Mouse (Mus musculus): ENCODE data around the gene Nrf1. TPM values are rescaled to one million over a fixed set of nuclear protein-coding genes. Genes with fewer than 3 reads are reported as not detected.

Nrf1 gene
- polyA plus RNA-seq, 1 experiment from 2014 or later = 29.9 TPM

- H3K4me3 ChIP-seq (replicated peaks) = no peak overlapping the region
- WGBS = 19% methylated on average over 10 of the region's 10 CpGs
- H3K36me3 ChIP-seq = no peaks in the 10 kb centered on the region
- peaks cover 93% of the 10 kb centered on the region for H3K27me3 ChIP-seq (replicated peaks)
- peaks cover 39% of the 10 kb centered on the region for H3K4me1 ChIP-seq
- H3K9ac ChIP-seq (replicated peaks) = no peak overlapping the region
- no peaks in the 10 kb centered on the region for H3K9me3 ChIP-seq (replicated peaks)
- no peak for ATAC-seq (ENCODE audit: low FRiP score)
- H3K27ac ChIP-seq (replicated peaks) = no peak overlapping the region
- no peak overlapping the region for H3K4me2 ChIP-seq
Measured at GRCm38 (mm10) chr6:30171967-30172366, 124.2 kb downstream of the Nrf1 start.

- H3K9ac ChIP-seq (replicated peaks) = no peak overlapping the region
- H3K4me3 ChIP-seq (replicated peaks) = peak overlapping the region; percentile 22; the same call in 1 of the 2 replicates
Measured at GRCm38 (mm10) chr6:30172441-30172819, 124.6 kb downstream of the Nrf1 start.

GRCm38 (mm10) chr6:30172820-30173550 is 125.2 kb downstream of the Nrf1 start:
- Histone ChIP-seq H3K9ac (replicated peaks) (no peak overlapping the region), H3K4me1 (peaks cover 40% of the 10 kb centered on the region), H3K27ac (replicated peaks) (no peak overlapping the region), H3K36me3 (no peaks in the 10 kb centered on the region), H3K27me3 (replicated peaks) (peaks cover 94% of the 10 kb centered on the region), H3K4me2 (peak overlapping the region; percentile 36), H3K9me3 (replicated peaks) (no peaks in the 10 kb centered on the region), H3K4me3 (replicated peaks) (peak overlapping the region; percentile 22)
- 2% methylated on average over 44 of the region's 44 CpGs for WGBS
- ATAC-seq (ENCODE audit: low FRiP score) = no peak

More at GRCm38 (mm10) chr6:30172441-30172819, 124.6 kb downstream of the Nrf1 start:
- no peak for ATAC-seq (ENCODE audit: low FRiP score)
- Histone ChIP-seq H3K36me3 (no peaks in the 10 kb centered on the region), H3K27me3 (replicated peaks) (peaks cover 97% of the 10 kb centered on the region), H3K4me1 (peaks cover 39% of the 10 kb centered on the region), H3K9me3 (replicated peaks) (no peaks in the 10 kb centered on the region), H3K27ac (replicated peaks) (no peak overlapping the region), H3K4me2 (no peak overlapping the region)
- 13% methylated on average over 8 of the region's 8 CpGs for WGBS

GRCm38 (mm10) chr6:30173551-30174460 is 126.0 kb downstream of the Nrf1 start:
- peaks cover 44% of the 10 kb centered on the region for H3K4me1 ChIP-seq
- H3K4me2 ChIP-seq = peak overlapping the region; percentile 36
- peak overlapping the region; percentile 22 for H3K4me3 ChIP-seq (replicated peaks)
- H3K9ac ChIP-seq (replicated peaks) = no peak overlapping the region
- 1% methylated on average over 77 of the region's 80 CpGs for WGBS
- peak; percentile 16; the same call in 1 of the 2 replicates for ATAC-seq (ENCODE audit: low FRiP score)
- no peaks in the 10 kb centered on the region for H3K9me3 ChIP-seq (replicated peaks)
- no peaks in the 10 kb centered on the region for H3K36me3 ChIP-seq
- no peak overlapping the region for H3K27ac ChIP-seq (replicated peaks)
- peaks cover 95% of the 10 kb centered on the region for H3K27me3 ChIP-seq (replicated peaks)

- peak overlapping the region; percentile 22 for H3K4me3 ChIP-seq (replicated peaks)
- H3K27ac ChIP-seq (replicated peaks) = no peak overlapping the region
- no peak overlapping the region for H3K9ac ChIP-seq (replicated peaks)
- WGBS = 3% methylated on average over 33 of the region's 33 CpGs
- ATAC-seq (ENCODE audit: low FRiP score) = no peak; the same call in 1 of the 2 replicates
- H3K27me3 ChIP-seq (replicated peaks) = peaks cover 94% of the 10 kb centered on the region
- peaks cover 47% of the 10 kb centered on the region for H3K4me1 ChIP-seq
- H3K4me2 ChIP-seq = peak overlapping the region; percentile 36
- no peaks in the 10 kb centered on the region for H3K9me3 ChIP-seq (replicated peaks)
- H3K36me3 ChIP-seq = no peaks in the 10 kb centered on the region
Measured at GRCm38 (mm10) chr6:30174461-30175224, 126.9 kb downstream of the Nrf1 start.

GRCm38 (mm10) chr6:30175225-30175917 is 127.6 kb downstream of the Nrf1 start:
- no peak overlapping the region for H3K27ac ChIP-seq (replicated peaks)
- H3K9me3 ChIP-seq (replicated peaks) = no peaks in the 10 kb centered on the region
- peak overlapping the region; percentile 36 for H3K4me2 ChIP-seq
- peak overlapping the region; percentile 22; the same call in 1 of the 2 replicates for H3K4me3 ChIP-seq (replicated peaks)
- no peak overlapping the region for H3K9ac ChIP-seq (replicated peaks)
- under 1% methylated on average over 44 of the region's 45 CpGs for WGBS
- no peaks in the 10 kb centered on the region for H3K36me3 ChIP-seq
- peaks cover 94% of the 10 kb centered on the region for H3K27me3 ChIP-seq (replicated peaks)
- no peak for ATAC-seq (ENCODE audit: low FRiP score)
- peaks cover 48% of the 10 kb centered on the region for H3K4me1 ChIP-seq

GRCm38 (mm10) chr6:30175918-30176421 is 128.2 kb downstream of the Nrf1 start:
- 1% methylated on average over 28 of the region's 28 CpGs for WGBS
- H3K4me1 ChIP-seq = peaks cover 48% of the 10 kb centered on the region
- no peak for ATAC-seq (ENCODE audit: low FRiP score)
- peak overlapping the region; percentile 36 for H3K4me2 ChIP-seq
- H3K27me3 ChIP-seq (replicated peaks) = peaks cover 94% of the 10 kb centered on the region
- H3K4me3 ChIP-seq (replicated peaks) = peak overlapping the region; percentile 22; the same call in 1 of the 2 replicates
- no peak overlapping the region for H3K27ac ChIP-seq (replicated peaks)
- H3K9ac ChIP-seq (replicated peaks) = no peak overlapping the region
- H3K36me3 ChIP-seq = no peaks in the 10 kb centered on the region
- H3K9me3 ChIP-seq (replicated peaks) = no peaks in the 10 kb centered on the region

GRCm38 (mm10) chr6:30176496-30176895 is 128.7 kb downstream of the Nrf1 start:
- peaks cover 94% of the 10 kb centered on the region for H3K27me3 ChIP-seq (replicated peaks)
- no peaks in the 10 kb centered on the region for H3K36me3 ChIP-seq
- H3K4me3 ChIP-seq (replicated peaks) = no peak overlapping the region
- 3% methylated on average over 12 of the region's 12 CpGs for WGBS
- no peak overlapping the region for H3K9ac ChIP-seq (replicated peaks)
- ATAC-seq (ENCODE audit: low FRiP score) = no peak
- 0 out of 2 replicates have a peak overlapping the region, but pooled peaks have one; percentile 36 for H3K4me2 ChIP-seq
- H3K4me1 ChIP-seq = peaks cover 48% of the 10 kb centered on the region
- no peaks in the 10 kb centered on the region for H3K9me3 ChIP-seq (replicated peaks)
- H3K27ac ChIP-seq (replicated peaks) = no peak overlapping the region

GRCm38 (mm10) chr6:30177305-30177704 is 129.5 kb downstream of the Nrf1 start:
- peaks cover 48% of the 10 kb centered on the region for H3K4me1 ChIP-seq
- no peak overlapping the region for H3K4me2 ChIP-seq
- H3K9ac ChIP-seq (replicated peaks) = no peak overlapping the region
- no peak overlapping the region for H3K4me3 ChIP-seq (replicated peaks)
- H3K27ac ChIP-seq (replicated peaks) = no peak overlapping the region
- H3K27me3 ChIP-seq (replicated peaks) = peaks cover 93% of the 10 kb centered on the region
- no peak for ATAC-seq (ENCODE audit: low FRiP score)
- H3K9me3 ChIP-seq (replicated peaks) = no peaks in the 10 kb centered on the region
- H3K36me3 ChIP-seq = no peaks in the 10 kb centered on the region
- 1% methylated on average over 14 of the region's 14 CpGs for WGBS

GRCm38 (mm10) chr6:30178023-30178639 is 130.3 kb downstream of the Nrf1 start:
- no peak overlapping the region for H3K4me2 ChIP-seq
- H3K9ac ChIP-seq (replicated peaks) = no peak overlapping the region
- no peaks in the 10 kb centered on the region for H3K36me3 ChIP-seq
- H3K9me3 ChIP-seq (replicated peaks) = no peaks in the 10 kb centered on the region
- H3K4me3 ChIP-seq (replicated peaks) = no peak overlapping the region
- H3K27ac ChIP-seq (replicated peaks) = no peak overlapping the region
- H3K4me1 ChIP-seq = peaks cover 43% of the 10 kb centered on the region
- WGBS = 2% methylated on average over 27 of the region's 27 CpGs
- no peak for ATAC-seq (ENCODE audit: low FRiP score)
- H3K27me3 ChIP-seq (replicated peaks) = peaks cover 89% of the 10 kb centered on the region
